Mouse (Mus musculus) embryo, embryonic 9.5 days (tissue): ENCODE data around the gene Rpl23a.
"Not testable (repeated sequence)": the region's sequence is repeated elsewhere in the genome, so short reads cannot be mapped to it uniquely, and the experiment has no call there.

Experiments
- DNase-seq: peaks from one replicate; pipeline ENCODE4 v3.0.0-alpha.2; 2017; ENCODE audit errors: extremely low spot score

Gene Rpl23a

DNA sequence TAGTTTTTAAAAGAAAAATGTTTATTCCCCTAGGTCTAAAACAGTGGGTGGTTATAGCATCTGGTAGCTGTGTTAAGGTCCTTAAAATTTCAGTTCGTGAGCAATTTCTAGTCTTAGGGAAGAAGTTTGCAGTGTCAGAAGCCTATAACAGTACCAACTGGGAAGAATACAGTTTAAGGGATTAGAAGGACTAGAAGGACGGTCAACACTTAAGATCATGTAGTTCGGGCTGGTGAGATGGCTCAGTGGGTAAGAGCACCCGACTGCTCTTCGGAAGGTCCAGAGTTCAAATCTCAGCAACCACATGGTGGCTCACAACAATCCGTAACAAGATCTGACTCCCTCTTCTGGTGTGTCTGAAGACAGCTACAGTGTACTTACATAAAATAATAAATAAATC is 1.3 kb upstream of the Rpl23a start:
- DNase-seq, result not testable (repeated sequence)

DNA sequence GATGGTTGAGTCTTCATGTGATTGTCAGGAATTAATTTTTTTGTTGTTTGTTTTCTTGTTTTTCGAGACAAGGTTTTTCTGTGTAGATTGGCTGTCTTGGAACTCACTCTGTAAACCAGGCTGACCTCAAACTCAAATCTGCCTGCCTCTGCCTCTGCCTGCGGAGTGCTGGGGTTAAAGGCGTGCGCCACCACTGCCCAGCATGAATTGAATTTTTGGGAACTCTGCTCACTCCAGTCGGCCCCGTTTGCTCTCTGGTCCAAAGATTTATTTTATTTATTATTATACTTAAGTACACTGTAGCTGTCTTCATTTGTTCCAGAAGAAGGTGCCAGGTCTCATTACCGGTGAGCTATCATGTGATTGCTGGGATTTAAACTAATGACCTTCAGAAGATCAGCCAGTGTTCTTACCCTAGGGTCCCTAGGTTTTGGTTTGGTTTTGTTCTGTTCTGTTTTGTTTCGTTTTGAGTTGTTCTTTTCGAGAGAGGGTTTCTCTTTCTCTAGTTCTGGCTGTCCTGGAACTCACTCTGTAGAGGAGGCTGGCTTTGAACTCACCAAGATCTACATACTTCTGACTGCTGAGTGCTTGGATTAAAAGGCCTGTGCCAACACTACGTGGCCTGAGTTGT is 615 bp upstream of the Rpl23a start:
- no peak for DNase-seq

DNA sequence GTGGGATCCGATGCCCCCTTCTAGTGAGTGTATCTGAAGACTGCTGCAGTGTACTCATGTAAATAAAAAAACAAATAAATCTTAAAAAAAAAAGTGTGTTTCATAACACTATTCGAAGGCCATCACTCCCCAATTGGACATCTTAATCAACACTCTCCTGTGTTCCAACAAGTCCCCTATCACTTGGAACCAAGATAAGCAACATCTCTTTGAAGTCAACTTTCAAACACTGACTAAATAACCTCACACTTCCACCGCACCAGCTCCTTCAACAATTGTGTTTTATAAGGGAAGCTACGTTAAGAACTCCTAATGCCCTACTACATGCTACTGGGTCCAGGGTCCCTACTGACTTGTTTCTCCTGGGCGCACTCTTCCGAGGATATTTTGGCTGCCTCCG is 934 bp downstream of the Rpl23a start:
- no peak for DNase-seq

DNA sequence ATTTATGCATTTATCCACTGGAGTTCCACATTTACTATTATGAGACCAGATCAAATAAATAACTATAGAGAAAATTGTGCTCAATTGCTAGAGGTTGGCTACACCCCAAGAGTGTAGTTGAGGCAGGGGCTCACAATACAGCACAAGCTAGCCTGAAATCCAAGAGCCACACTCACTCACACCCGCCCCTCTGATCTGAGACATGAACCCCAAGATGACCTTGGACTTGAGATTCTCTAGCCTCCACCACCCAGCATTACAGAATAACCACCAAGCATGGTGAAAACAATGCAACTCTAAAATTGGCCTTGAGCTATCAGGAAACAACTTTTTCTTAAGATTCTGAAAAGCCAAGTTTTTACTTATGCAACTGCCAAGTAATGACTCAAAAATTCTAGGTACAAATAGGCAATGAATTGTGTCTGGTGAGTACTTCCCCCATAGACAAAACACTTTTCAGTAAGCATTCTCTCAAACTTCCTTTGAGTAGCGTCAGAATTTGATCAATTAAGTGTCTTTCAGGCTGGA is 1.5 kb downstream of the Rpl23a start:
- no peak for DNase-seq

DNA sequence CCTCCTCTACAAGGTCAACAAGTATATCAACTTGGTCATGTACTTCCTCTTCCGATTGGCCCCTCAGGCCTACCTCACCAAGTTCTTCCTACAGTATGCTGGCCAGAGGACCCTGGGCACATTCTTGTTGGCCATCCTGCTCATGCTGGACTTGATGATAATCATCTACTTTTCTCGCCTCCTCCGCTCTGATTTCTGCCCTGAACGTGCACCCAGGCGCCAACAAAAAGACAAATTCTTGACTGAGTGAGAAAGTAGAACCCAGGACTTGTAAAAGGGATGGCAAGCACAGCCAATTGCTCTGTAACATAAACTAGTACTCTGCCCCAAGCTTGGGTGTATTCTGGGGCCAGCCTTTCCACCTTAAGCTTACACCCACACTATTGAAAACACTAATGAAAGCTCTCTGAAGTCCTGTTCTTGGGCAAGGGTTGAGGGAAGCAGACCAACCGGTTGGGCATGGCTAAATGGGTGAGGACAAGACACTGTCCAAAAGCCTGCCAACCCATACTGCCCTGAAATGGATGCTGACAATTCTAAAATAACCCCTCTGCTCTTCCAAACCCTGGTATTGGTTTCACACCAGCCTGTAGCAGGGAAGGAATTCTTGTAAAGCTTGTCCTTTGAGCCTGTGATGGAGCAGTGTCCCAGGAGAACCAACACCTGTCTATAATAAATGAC is 3.2 kb downstream of the Rpl23a start:
- DNase-seq, result no peak

DNA sequence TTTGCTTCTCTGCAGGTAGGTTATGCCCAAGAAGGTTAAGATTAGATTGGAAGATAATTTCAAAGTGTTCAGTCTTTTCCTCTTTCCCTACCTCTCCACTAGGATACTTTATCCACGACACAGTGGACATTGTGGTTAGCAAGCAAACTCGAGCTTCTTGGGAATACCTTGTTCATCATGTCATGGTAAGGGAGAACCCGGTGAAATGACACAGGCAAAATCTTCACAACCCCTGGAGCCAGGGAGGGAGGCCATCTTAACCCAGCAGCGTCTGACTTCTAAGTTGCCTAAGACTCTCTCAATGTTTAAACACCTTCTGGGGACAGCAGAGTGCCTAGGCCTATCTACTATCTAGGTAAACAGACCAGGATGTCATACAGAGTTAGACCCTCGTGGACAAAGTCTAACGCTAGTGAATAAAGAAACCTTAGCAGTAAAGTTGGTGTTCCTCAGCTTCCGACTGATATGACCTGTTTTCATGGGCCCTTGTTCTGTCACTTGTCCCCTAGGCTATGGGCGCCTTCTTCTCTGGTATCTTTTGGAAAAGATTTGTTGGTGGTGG is 3.9 kb downstream of the Rpl23a start:
- peak; percentile 61 for DNase-seq

DNA sequence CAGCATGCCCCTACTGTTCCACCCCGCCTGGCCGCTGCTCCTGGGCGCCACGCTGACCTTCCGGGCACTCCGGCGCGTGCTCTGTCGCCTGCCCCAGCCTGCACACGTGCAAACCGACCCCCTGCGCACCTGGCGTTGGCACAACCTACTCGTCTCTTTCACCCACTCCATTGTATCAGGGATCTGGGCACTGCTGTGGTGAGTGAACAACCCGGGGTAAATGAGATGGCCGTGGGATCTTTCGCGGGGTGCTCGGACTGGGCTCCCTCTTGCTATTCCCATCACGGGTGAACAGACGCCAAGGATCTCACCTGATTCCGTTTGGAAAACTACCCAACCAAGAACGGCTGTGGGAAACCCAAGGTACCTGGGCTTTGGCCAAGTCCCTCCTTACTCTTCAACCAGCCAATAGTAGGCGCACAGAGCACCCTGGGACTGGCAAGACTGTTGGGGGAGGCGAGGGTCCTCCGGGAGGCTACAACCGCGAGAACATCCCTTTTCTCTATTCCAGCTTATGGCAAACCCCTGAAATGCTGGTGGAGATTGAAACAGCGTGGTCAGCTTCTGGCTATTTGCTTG is 4.4 kb downstream of the Rpl23a start:
- DNase-seq, result peak; percentile 72

DNA sequence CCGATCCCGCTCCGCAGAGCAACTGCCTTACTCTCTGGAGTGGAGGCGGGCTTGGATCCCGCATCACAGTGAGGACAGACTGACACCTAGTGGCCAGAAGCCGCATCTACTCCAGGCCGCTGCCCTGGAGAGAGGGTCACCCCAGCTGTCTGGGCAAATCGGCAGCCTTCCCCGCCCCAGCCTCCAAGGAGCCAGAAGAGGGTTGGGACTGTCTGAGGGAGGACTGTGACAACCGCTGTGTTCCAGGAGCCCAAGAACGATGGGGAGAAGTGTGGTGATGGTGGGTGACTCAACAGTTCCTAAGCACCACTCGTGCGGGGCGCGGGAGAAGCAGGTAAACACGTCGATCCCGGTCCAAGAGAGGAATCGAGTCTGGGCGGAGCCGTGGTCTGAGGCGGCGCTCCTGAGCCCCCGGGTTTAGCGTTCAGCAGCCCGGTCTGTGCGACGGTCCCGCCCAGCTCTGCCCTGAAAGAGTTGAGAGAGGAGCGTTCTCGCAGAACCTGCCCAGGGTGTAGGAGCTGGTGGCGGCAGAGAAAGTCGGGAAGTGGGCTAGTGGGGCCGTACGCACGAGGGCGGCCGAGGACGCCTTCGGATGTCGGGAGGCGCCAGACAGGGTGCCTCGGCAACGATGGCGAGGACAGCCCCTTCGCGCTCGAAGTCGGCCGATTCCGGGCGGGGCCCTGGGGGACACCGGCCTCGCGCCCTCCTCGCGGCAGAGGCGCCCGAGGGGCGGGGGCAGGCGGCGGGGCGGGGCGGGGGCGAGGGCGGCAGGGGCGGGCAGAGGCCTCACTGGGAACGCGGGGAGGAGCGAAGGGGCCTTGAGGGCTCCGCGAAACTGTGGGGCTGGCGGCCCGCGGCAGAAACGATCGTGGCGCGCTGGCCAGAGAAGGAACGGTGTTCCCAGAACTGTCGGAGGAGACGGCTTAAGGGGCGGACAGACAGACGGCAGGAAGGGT is 5.2 kb downstream of the Rpl23a start:
- peak; percentile 97 for DNase-seq

DNA sequence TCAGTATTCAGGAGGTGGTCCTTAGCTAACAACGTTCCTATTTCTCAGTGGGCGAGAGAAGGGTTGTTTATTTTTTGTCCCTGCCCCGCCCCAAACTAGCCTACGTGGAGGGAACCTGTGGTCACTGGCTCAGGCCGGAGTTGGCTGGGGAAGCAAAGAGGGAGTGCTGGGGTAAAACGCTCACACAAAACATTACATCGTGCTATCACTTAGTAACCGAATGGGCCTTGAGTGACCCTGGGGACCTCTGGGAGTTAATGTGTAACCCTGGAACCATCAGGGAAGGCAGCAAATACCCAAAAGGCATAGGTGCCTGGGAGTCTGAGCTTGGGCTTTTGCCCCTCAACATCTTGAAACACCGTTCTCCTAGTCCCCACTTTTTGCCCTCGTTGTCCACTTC is 5.9 kb downstream of the Rpl23a start:
- DNase-seq, result no peak

DNA sequence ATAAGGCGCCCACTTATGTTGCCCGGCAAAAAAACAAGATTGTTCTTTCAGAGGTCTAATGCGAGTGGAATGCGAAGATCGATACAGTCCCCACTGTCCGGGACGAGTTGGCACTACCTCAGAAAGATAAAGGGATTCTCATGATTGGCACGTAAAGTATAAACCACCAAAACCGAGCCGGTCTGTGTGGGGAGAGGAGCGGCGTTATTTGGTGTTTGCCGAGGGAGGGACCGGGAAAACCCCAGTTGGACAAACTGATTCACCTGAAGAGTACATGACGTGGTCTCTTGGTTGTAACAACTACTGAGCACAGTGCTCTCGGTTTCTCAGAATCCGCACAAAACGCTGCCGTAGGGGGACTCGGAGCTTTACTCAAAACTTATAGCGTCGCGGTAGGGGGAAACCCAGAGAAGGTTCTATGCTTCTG is 6.5 kb downstream of the Rpl23a start:
- DNase-seq, result no peak

DNA sequence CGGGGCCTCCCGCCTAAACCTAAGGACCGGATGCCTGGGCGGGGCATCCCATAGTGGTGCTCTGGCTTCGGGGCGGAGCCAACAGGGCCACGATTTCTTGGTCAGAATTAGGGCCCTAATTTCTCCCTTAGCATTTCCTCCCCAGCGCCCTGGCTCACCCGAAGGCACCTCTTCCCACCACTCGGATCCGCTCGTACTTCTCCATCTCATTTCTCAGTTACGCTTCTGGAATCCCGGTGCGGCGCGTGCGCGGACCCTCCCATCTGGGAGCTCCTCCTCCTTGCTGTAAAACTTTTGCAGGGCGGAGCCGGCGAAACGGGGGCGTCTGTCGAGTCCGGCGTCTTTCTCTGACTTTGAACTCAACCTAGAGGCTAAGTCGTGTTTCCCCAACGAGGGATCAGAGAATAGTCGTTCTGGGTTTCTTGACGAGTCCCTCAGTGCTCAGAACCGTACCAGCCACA is 7.0 kb downstream of the Rpl23a start, which contains the start of the genes Nek8 and Tlcd1:
Nek8 (minus strand) TSS at position 274 of the 461 bp plus-strand sequence.
Tlcd1 (plus strand) TSS at position 310 of the 461 bp plus-strand sequence.
- peak; percentile 93 for DNase-seq

DNA sequence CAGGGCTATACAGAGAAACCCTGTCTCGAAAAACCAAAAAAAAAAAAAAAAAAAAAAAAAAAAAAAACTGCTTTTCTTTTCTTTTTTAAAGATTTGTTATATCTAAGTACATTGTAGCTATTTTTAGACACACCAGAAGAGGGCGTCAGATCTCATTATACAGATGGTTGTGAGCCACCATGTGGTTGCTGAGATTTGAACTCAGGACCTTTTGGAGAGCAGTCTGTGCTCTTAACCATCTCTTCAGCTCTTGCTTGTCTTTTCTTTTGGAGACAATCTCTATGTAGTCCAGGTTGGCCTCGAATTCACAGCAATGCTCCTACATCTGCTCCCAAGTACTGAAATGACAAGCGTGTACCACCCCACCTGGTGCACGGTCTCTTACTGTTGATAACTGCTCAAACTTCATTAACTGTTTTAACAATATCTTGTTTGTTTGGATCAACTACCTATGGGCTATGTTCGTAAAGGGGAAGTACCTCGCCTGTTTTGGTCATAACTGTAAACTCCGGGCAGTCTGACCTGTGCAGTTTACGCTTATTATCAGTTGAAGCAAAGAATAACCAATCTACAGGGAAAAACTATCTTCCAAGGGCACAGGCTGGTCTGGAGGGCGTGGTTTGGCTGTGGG is 7.5 kb downstream of the Rpl23a start:
- DNase-seq, result no peak

DNA sequence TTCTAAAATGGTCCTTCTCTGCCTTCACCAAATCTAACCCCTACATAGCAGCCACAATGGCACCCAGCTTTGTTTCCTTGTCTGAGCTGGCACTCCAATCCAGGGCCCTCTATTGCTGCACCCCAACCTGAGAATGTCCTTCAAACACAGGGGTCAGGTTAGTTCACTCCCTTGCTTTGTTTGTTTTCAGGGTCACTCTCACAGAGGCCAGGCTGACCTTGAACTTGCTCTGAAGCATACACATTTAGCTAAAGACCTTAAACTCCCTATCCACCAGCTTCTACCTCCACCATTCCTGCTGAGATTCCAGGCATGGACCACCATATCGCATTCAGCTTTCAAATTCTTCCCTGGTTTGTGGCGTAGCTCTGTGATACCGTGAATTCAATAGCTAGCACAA is 8.9 kb downstream of the Rpl23a start:
- no peak for DNase-seq

DNA sequence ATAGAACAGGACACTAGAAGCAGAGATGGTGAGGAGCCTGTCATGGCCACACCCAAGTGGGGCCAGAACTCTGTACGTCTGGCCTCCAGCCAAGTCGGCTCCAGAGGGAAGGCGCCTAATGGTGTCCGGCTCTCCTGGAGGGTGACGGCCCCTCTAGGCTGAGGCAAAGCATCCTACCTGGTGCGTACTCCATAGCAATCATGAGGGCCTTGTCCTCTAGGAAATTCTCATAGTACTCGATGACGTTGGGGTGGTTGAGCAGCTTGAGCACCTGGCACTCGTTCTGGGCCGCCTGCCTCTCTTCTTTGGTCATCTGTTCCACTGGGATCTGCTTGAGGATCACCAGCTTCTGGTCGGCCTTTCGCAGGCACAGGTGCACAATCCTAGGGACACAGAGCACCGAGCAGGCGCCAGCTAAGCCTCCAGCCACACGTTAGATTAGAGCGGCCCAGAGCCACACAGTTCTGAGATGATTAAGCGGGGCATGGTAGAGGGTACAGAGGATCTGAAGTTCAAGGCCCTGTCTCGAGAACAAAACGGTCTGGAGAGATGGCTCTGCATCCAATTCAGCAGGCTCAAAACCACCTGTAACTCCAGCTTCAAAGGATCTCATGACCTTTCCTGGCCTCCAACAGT is 10.5 kb downstream of the Rpl23a start:
- no peak for DNase-seq

DNA sequence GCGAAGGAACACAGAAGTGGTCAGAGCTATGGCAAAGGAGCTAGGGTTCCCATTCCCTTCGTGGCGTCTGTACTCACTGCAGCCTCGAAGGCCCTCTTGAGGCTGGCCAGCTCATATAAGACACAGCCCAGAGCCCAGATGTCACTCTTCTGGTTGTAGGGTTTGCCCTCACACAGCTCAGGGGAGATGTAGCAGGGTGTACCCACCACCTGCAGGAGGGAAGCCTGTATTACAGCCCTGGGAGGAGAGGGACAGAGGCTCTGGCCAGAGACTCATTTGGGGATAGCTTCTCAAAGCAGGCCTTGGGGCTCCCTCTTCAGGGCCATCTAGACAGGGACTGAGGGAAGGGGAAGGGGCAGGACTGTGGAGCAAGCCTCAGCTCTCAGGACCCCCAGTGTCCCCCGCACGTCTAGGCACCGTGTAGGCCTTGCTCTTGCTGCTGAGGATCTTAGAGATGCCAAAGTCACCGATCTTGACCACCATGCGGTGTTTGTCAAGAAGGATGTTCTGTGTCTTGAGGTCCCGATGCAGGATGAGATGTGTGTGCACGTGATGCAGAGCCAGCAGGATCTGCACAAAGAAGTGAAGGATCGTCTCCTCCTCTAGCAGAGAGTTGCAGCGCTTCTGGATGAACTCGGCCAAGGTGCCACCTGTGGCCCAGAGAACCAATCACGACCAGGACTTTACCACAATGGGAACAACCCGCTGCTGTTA is 11.2 kb downstream of the Rpl23a start:
- no peak for DNase-seq

DNA sequence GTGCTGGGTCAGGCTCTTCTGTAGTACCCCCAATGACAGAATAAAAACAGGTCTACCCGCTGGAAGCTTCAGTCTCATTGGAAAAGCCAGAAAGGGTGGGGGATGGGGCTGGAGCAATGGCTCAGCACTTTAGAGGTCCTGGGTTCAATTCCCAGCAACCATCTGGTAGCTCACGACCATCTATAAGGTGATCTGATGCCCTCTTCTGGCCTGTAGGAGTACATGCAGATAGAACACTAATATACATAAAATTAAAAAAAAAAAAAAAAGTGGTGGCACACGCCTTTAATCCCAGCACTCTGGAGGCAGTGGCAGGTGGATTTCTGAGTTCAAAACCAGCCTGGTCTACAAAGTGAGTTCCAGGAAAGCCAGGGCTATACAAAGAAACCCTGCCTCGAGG is 12.1 kb downstream of the Rpl23a start:
- no peak for DNase-seq

DNA sequence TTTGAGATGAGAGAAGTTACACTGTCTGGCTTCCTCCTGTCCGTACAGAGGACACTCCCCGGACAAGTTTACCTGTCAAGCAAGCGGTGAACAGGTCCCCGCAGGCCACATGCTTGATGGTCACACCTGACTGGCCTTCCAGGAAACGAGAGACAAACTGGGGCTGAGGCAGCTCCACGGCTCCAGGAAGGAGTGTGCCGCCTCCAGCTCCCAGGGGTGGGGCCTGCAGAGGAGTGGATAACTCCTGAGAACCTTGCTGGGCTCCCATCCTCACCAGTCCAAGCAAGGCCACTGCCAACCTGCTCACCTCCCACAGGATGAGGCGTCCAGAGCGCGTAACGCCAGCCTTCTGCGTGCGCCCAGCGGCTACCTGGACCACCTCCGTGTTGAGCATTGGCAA is 13.1 kb downstream of the Rpl23a start:
- DNase-seq, result no peak

DNA sequence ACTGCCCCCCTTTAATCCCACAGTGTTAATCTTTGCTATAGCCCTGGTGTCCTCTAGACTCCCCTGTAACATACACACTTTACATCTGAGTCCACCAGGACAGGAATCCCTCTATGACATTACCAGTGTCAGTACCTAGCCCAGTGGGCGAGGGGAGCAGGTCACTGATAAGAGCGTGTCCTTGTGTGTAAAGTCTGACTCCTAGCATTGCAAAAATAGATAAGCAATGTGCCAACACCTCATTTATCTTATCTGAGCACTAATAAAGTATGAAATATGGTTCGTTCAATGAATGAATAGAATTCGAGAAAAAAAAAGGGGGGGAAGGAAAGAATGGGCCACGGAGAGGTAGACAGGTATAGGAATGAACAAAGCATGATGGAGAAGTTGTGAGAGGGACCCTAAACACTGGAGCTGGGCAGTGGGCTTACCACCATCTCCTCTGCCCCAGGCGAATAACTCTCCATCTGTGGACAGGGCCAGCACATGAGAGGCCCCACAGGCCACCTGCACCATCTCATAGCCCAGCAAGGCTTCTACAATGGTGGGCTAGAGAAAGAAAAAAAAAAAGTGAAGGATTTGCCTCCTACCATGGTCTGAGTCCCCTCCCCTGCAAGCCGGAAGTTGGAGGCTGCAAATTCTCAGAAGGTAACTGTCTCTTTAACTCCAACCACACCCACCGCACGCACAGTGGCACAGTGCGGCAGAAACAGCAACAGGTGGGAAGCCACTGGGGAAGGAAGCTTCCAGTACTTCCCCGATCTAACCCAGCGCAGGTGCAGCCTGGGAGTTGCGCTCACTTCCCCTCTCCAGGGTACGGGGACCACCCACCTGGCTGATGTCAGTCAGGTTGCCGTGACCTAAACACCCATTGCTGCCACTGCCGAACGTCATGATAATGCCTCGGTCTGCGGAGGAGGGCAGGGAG is 14.6 kb downstream of the Rpl23a start:
- DNase-seq, result no peak
